In the genomic region with DNA sequence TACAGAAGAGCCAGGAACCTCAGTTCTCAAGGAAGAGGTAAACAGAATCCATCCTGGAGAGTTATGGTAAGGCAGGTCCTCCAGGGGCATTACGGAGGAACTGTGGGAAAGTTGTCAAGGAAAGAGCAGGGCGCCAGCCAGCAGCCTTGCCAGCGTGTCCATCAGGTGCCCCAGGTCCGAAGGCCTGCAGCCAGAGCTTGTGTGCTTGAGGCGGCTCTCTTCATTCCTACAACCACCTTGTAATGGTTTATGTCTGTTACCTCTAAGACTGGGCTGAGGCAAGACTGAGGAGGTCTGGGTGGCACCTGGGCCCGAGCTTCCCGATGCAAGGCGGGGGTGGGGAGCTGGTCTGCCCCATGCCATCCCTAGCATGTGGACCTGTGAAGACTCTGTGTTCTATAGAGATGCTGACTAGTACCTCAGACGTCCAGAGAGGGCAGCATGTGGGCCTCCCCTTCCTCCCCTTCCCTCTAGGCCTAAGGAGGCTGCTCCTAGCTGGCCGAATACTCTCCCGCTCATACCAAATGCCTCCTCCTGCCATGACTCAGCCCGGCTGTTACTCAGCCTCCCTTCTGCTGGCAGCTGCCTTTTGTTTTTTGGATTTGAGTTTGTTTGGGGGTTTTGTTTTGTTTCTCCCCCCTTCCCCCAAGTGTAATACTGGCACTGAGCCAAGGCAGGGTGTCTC, we compare ENCODE assay signal across 10 mouse cellular contexts. TPM values are rescaled to one million over a fixed set of nuclear protein-coding genes. Genes with fewer than 3 reads are reported as not detected.
DNase-seq lines count a peak whose midpoint lies in the region; ATAC-seq lines count a peak whose summit lies in the region.
"Had no signal": no experiment of that assay in that cellular context is flagged by ENCODE, and none has a peak within 500 bp of the region (broad histone marks: within the 10 kb centered on the region; RNA-seq: fewer than 3 reads in every experiment).

No protein-coding gene starts in this region.

- H3K4me3 ChIP-seq in neural tube, embryonic 12.5 days = no peak overlapping the region
- H3K4me3 ChIP-seq: erythroblast, embryonic 14.5 days; limb, embryonic 13.5 days had no signal

- H3K4me1 ChIP-seq in neural tube, embryonic 12.5 days = peaks cover 44% of the 10 kb centered on the region

- no peaks in the 10 kb centered on the region for H3K9me3 ChIP-seq in neural tube, embryonic 12.5 days

- 66% methylated on average over 12 of the region's 12 CpGs for WGBS in neural tube, embryonic 12.5 days

- no peak overlapping the region for H3K27ac ChIP-seq in neural tube, embryonic 12.5 days
- H3K27ac ChIP-seq: limb, embryonic 13.5 days had no signal

- no peaks in the 10 kb centered on the region for H3K36me3 ChIP-seq in neural tube, embryonic 12.5 days
- H3K36me3 ChIP-seq: limb, embryonic 13.5 days had no signal

- no peak overlapping the region for H3K9ac ChIP-seq in neural tube, embryonic 12.5 days
- H3K9ac ChIP-seq: limb, embryonic 13.5 days had no signal

- H3K4me2 ChIP-seq in neural tube, embryonic 12.5 days (replicated peaks) = no peak overlapping the region
- H3K4me2 ChIP-seq: limb, embryonic 13.5 days had no signal

- no peak for DNase-seq in frontal cortex, postnatal 25 days (ENCODE audit: low spot score in 2 of 2)
- DNase-seq in neural tube, embryonic 10.5 days (ENCODE audit: extremely low spot score, low spot score) = no peak
- peak; percentile 35 for DNase-seq in embryo, embryonic 11 days
- peak; percentile 44 for DNase-seq in retina, embryonic 14.5 days (ENCODE audit: low spot score)
- DNase-seq in c-Kit-positive CD71-positive TER-119-positive erythroid progenitor cells, embryonic 14.5 days (ENCODE audit: low spot score) = no peak

- no peaks in the 10 kb centered on the region for H3K27me3 ChIP-seq in neural tube, embryonic 12.5 days (replicated peaks)

- ATAC-seq in frontal cortex, adult (ENCODE audit: low TSS enrichment) = 0 out of 2 replicates have a peak, but pooled peaks have one; percentile 30
- peak; percentile 54; the same call in 1 of the 2 replicates for ATAC-seq in neural tube, embryonic 12.5 days (ENCODE audit: low FRiP score, low read depth)
- ATAC-seq in megakaryocyte-erythroid progenitor cell, adult 5-6 weeks (replicated peaks; ENCODE audit: low FRiP score, low TSS enrichment, poor library complexity, severe bottlenecking) = no peak

RNA-seq across cellular contexts. Expression of a gene that starts 25.7 kb away (rescaled TPM):
- 24.0 and 26.1 TPM in 2 replicates for polyA plus RNA-seq in neural tube, embryonic 12.5 days (2016; fragmentation: Nextera tagmentation; extraction: Ambion mirVana)
- total RNA-seq in megakaryocyte-erythroid progenitor cell, adult 5-6 weeks (2014; fragmentation: Nextera tagmentation) = 10.5 and 14.2 TPM in 2 replicates
- 19.8 and 20.0 TPM in 2 replicates for total RNA-seq in megakaryocyte-erythroid progenitor cell, adult 5-6 weeks (2017)

RNA-seq across cellular contexts. Expression of a gene that starts 30.7 kb away (rescaled TPM):
- 14.8 and 16.1 TPM in 2 replicates for polyA plus RNA-seq in neural tube, embryonic 12.5 days (2016; fragmentation: Nextera tagmentation; extraction: Ambion mirVana)
- not detected in 2 replicates for total RNA-seq in megakaryocyte-erythroid progenitor cell, adult 5-6 weeks (2014; fragmentation: Nextera tagmentation)
- not detected in 2 replicates for total RNA-seq in megakaryocyte-erythroid progenitor cell, adult 5-6 weeks (2017)
- polyA plus RNA-seq: erythroblast, embryonic 14.5 days had no signal

Comparison
In these comparisons a context has a peak if more than half of its experiments do, and no peak if none do; other contexts are left out.
1. DNase-seq: peak in embryo, embryonic 11 days (single experiment) and retina, embryonic 14.5 days (single experiment); none in frontal cortex, postnatal 25 days (0 of 2), neural tube, embryonic 10.5 days (single experiment) and c-Kit-positive CD71-positive TER-119-positive erythroid progenitor cells, embryonic 14.5 days (single experiment).